Mouse (Mus musculus): ENCODE measurements around the gene Fam129b.

Fam129b gene

DNA sequence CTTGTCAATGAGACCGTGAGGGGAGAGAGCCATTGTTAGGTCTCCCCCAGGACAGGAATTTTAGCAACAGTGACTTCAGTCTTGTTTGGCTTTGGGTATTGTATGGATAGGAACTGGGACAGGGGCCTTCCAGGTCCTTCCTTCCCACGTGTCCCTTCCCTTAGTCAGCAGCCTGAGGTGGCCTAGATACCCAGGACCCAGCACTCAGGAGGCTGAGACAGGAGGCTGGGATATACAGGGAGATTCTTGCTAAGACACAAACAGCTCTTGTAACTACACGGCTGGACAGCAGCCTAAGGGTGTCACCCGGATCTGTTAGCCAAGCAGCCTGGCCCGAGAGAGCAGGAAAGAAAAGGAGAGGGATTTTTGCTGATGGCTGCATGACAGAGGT, 16.3 kb upstream of the Fam129b start:
- DNase-seq (ENCODE audit: low read depth, low spot score), result peak; percentile 49

DNA sequence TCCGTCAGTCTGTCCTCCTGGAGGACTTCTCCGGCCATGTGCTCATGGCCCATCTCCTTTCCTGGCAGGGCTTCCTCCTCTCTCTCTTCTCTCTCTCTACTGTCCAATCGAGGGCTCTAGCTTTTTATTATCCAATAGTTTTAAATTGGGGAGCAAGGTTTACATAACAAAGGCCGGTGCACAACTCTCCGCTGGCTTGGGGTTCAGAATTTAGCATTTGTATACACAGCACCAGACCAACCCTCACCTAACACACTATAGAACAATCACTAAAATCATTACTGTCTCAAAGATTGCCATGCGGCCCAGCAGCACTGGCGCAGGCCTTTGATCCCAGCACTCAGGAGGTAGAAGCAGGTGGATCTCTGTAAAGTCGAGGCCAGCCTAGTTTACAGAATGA, 15.1 kb upstream of the Fam129b start:
- no peak for DNase-seq (ENCODE audit: low read depth, low spot score)

GRCm38 (mm10) chr2:32863317-32863716, 12.6 kb upstream of the Fam129b start:
- no peak for DNase-seq (ENCODE audit: low read depth, low spot score)

DNA sequence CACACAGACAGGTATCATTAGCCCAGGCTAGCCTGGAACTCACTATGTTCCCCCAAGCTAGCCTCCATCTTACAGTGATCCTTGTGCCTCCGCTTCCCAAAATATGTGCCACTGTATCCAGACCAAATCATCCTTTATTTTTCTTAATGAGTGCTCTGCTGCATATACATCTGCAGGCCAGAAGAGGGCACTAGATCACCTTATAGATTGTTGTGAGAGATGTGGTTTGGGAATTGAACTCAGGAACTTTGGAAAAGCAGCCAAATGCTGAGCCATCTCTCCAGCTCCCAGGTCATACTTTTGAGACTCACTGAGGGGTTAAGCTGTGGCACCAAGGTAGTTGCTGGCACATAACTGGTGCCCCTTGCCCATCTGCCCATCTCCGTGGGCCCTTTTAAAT, 11.2 kb upstream of the Fam129b start:
- no peak for DNase-seq (ENCODE audit: low read depth, low spot score)

DNA sequence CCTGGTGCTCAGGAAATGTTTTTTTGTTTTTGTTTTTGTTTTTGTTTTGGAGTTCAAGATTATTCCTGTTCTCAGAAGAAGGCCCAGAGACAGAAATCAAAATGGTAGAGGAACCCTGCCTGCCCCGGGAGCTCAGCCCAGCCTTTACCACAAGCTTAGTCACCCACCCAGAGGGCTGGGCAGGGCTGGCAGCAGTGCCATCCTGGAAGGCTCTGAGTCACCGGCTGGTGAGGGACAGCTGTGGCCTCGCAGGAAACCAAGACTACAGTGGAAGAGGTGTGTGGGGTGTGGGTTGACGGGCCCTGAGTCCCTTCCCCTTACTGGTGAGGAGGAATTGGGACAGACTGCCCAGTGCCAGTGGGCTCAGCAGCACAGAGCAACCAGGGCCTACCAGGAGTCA, 8.6 kb upstream of the Fam129b start:
- no peak for DNase-seq (ENCODE audit: low read depth, low spot score)

GRCm38 (mm10) chr2:32869721-32870274, 6.1 kb upstream of the Fam129b start:
- no peak for DNase-seq (ENCODE audit: low read depth, low spot score)

DNA sequence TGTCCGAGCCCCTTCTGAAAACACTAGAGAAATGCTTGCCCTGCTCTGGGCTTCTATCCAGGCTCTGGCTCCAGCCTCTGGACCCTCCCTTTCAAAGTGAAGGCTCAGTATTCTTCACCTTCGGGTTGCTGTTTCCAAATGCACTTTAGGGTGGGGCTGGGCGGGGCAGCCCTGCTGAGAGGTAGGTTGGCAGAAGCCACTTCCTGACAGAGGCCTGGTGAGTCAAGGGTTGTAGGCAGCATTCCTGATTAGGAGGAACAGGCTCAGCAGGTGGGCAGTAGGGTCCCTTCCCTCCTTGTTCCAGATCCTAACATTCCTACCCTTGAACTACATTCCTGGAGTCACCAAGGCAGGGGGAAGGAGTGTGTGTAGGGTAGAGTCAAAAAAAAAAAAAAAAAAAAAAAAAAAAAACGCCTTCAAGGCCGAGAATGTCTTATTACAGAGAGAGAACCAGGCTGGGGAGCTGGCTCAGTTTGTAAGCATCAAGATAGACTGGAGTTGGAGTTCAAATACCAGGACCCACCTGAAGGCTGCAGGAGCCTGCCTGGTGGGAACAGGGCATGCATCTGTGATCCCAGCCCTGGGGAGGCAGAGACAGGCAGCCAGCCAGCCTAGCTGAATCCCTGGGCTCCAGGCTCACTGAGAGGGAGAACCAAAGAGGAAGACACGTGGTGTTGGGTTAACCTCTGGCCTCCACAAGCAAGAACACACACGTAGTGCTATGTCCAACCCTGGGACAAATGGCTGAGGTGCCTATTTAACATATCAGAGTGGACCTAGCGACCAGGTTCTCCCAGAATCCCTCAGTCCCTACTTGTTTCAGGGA, 5.4 kb upstream of the Fam129b start:
- no peak for DNase-seq (ENCODE audit: low read depth, low spot score)

GRCm38 (mm10) chr2:32874070-32874469, 1.8 kb upstream of the Fam129b start:
- no peak for DNase-seq (ENCODE audit: low read depth, low spot score)

DNA sequence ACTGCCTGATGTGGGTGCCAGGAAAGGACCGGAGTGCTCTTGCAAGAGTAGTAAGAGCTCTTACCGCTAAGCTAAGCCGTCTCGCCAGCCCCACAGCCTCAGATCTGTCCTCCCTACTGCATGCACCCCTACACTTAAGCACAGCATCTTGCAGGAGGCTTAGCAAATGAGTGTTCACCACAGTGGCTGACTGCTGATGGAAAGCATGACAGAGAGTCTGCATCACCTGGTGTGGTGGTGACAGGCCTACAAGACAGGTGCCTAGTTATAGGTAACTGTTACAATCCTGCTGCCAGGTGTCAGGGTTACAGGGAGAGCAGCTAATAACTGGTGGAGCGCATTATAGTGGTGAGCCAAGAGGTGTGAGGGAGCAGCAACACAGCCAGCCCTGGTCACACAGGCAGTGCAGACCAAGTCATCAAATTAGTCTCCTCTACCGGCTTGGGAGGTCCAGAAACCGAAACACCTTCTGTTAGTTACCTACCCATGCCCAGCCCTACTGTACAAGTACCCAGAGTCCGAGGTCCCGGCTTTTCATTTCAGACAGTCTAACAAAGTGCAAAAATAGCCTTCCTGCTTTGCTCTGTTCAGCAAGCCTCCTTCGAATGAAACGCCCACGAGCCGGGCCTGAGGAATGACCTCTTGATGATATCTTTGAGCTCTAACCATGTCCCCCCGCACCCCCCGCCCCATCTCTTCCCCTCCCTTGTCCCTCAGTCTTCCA, 801 bp upstream of the Fam129b start:
- no peak for DNase-seq (ENCODE audit: low read depth, low spot score)

- no peak for DNase-seq (ENCODE audit: low read depth, low spot score)
These were observed 782 bp downstream of the Fam129b start for GRCm38 (mm10) chr2:32876490-32877302.

DNA sequence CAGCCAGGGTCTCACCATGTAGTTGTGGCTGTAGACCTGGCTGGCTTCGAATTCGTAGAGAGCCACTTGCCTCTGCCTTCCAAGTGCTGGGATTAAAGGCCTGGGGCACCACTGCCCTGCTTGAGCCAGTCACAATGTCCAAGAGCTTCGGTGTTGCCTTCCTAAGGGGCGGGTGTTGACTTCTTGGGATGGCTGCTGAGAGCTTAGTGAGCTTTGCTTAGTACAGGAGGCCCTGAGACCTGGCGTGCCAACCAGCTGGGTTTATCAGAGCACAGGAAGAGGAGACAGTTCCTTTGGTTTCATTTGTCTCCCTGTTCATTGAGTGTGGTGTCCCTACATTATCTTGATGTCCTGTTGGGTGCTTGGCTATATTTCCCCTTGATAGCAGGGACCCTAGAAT, 1.4 kb downstream of the Fam129b start:
- no peak for DNase-seq (ENCODE audit: low read depth, low spot score)

GRCm38 (mm10) chr2:32877761-32878393, 2.0 kb downstream of the Fam129b start:
- DNase-seq (ENCODE audit: low read depth, low spot score), result no peak

DNA sequence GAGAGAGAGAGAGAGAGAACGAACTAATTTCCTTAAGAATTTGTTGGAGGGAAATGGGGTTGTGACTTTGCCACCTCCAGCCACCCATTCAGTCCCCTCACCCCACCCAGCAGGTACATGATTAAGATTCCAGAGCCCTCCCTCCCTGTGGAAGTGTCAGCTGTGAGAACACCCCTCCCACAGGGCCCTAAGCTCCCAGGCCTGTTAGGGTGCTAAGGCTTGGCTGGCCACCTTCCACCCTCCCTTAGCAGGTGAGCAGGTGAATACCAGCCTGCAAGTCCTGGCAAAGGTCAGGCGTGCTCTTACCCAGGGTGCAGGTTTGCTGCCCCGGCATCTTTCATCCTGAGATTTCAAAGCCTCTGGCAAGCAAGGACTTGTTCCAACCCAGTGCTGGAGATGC, 2.5 kb downstream of the Fam129b start:
- no peak for DNase-seq (ENCODE audit: low read depth, low spot score)

DNA sequence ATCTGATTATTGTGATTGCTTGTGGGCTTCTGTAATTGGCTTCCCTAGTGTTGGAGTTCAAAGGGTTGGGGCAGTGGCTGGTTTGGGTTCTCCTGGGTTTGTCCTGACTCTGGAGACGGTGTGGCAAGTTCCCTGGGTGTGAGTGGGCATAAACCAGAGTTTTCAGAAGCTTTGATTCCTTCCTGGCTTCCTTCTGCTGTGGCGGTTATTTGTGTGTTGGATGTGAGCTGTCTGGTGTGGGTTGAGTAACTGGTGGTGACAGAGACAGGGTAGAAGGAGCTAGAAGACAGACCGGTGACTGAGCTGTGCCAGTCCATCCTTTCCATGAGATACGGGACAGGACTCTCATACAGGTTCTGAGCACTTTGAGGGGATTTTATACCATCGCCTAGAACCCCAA, 3.7 kb downstream of the Fam129b start:
- DNase-seq (ENCODE audit: low read depth, low spot score), result no peak

DNA sequence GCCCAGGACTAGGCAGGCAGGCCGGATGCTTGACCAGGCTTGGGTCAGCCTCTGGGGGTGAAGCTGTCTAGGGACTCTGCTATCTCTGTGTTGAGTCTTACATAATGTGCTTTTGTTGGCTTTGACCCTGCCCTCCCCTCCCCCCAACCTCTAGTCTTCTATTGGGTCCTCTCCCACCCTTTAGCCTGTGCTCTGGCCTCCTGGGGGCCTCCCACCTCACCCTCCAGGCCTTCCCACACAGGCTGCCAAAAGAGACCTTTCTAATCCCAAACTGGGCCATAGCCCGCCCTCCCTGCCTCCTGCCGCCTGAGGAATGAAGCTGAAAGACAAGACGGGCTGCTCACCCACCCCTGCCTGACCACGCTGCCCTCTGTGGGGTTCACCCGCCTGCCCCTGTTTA, 5.1 kb downstream of the Fam129b start:
- no peak for DNase-seq (ENCODE audit: low read depth, low spot score)

DNA sequence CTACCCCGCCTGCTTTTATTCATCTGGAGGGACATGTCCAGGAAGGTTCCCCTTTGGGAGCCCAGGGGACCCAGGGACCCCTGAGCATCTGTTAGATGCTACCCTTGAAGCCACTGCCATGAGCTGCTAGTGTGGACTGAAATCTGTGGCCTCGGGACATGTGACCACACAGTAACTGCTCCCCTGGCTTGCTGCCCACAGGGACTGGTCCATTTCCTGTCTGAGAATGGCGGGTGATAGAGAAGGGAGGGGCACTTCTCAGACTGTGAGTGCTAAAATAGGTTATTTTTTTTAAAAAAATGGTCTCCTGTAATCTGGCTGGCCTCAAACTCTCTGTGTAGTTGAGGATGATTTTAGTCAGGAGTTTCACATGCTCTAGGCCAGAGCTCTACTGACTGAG, 5.8 kb downstream of the Fam129b start:
- peak; percentile 76 for DNase-seq (ENCODE audit: low read depth, low spot score)

DNA sequence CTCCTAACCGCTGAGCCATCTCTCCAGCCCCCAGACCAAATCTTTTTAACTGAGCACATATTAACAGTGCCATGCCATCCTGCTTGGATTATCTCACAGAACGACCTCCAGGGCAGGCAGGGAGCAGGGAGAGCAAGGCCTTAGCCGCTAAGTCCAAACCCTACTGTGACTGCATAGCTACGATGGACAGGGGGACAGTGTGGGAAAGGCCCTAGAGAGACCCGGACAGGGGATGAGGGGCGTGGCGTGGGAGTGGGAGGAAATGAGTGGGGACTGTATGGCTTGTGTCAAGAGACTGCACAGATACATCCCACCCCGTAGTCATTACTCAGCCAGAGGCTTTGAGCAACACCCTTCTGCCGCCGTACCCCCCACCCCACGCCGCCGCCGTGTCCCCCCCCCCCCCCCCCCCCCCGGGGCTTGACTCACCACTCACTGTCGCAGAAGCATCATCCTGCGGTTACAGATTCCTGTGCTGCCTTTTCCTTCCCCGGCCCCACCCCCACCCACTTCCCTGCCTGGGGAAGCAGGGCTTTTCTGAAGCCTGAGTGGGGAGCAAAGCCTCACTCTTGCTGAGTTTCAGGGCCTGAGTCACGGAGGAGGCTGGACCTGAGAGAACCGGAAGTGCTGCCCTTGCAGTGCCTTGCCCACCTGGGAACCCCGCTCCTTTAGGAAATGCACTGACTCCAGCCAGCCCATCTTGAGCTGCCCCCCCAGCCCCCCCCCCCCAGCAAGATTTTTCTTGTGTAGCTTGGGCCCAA, 6.5 kb downstream of the Fam129b start:
- peak; percentile 49 for DNase-seq (ENCODE audit: low read depth, low spot score)

- DNase-seq (ENCODE audit: low read depth, low spot score), result no peak
These were observed 8.8 kb downstream of the Fam129b start for GRCm38 (mm10) chr2:32884745-32885144.

DNA sequence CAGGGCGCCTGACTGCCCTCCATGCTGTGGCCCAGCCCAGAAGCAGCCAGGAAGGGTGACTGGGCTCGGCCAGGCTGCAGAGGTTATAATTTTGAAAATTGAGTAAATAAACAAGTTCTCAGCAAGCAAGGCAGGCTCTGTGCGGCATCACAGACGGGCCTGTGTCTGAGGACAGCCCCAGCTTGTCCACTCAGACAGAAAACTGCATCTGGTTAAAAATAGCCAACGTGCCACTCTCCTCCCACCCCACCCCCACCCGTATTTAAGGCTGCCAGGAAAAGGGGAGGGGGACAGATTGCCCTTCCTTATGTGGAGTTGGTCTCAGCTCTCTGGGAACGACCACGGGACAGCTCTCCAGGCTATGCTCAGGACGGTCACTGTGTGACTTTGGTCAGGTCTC, 12.1 kb downstream of the Fam129b start:
- no peak for DNase-seq (ENCODE audit: low read depth, low spot score)

DNA sequence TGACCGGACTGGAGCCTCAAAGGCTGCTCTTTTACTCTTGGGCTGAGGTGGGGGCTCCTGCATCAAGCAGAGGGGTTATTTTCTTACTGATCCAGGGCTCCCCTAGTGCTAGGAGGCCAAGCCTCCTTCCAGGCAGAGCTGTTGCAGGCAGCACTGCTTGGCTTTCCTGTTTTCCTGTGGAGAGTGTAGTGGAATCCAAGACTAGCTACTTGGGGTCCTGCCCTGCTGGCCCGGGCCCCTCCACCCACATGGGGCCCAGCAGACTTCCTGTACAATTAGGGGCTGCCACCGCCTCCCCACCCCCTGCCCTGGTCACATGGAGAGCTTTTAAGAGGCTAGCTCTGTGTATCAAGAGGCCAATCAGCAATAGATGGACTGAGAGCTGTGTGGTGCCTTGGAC, 12.6 kb downstream of the Fam129b start:
- no peak for DNase-seq (ENCODE audit: low read depth, low spot score)

- no peak for DNase-seq (ENCODE audit: low read depth, low spot score)
These were observed 14.4 kb downstream of the Fam129b start for GRCm38 (mm10) chr2:32890280-32890679.

All from skeletal muscle tissue, adult 2 months (tissue).